Mouse (Mus musculus) megakaryocyte-erythroid progenitor cell, adult 5-6 weeks (primary cell): ENCODE data around the gene H3f3b. TPM values are rescaled to one million over a fixed set of nuclear protein-coding genes. Genes with fewer than 3 reads are reported as not detected.

Experiments
- total RNA-seq, 2 experiments: library from RNA; stranded (forward) in 1 of 2; stranded (reverse) in 1 of 2; fragments of 200-1000, 215-1000 nt in 1 of 2; fragments of >200 nt in 1 of 2; fragmentation: Nextera tagmentation in 1 of 2; gene quantifications; 2 replicates each; pipeline ENCODE4 v1.2.3; 2014 to 2017

H3f3b gene
- total RNA-seq, 2 experiments from 2014 or later: 607 to 709 TPM

Other genes with a start within 250 kb of the H3f3b start
- gene Caskin2, start 214.3 kb downstream of the H3f3b start, total RNA-seq (2014; fragmentation: Nextera tagmentation): 9.5 and 9.8 TPM in 2 replicates
- 1.4 and 3.7 TPM in 2 replicates for gene Caskin2, start 214.3 kb downstream of the H3f3b start, total RNA-seq (2017)
- gene Tsen54, start 213.2 kb downstream of the H3f3b start, total RNA-seq (2014; fragmentation: Nextera tagmentation): 20.4 and 32.6 TPM in 2 replicates
- 16.8 and 17.1 TPM in 2 replicates for gene Tsen54, start 213.2 kb downstream of the H3f3b start, total RNA-seq (2017)
- gene Llgl2, start 203.9 kb downstream of the H3f3b start, total RNA-seq (2014; fragmentation: Nextera tagmentation): 8.9 and 12.7 TPM in 2 replicates
- 4.0 and 8.0 TPM in 2 replicates for gene Llgl2, start 203.9 kb downstream of the H3f3b start, total RNA-seq (2017)
- 0.11 TPM in 1 of 2 replicates, not detected in the other for gene Myo15b, start 169.6 kb downstream of the H3f3b start, total RNA-seq (2014; fragmentation: Nextera tagmentation)
- gene Myo15b, start 169.6 kb downstream of the H3f3b start, total RNA-seq (2017): 0.69 TPM in 1 of 2 replicates, not detected in the other
- 40.3 and 83.8 TPM in 2 replicates for gene Smim5, start 128.0 kb downstream of the H3f3b start, total RNA-seq (2014; fragmentation: Nextera tagmentation)
- gene Smim5, start 128.0 kb downstream of the H3f3b start, total RNA-seq (2017): 24.6 and 29.4 TPM in 2 replicates
- gene Smim6, start 115.9 kb downstream of the H3f3b start, total RNA-seq (2014; fragmentation: Nextera tagmentation): 2.0 and 5.2 TPM in 2 replicates
- gene Smim6, start 115.9 kb downstream of the H3f3b start, total RNA-seq (2017): not detected in 2 replicates
- gene Sap30bp, start 94.7 kb downstream of the H3f3b start, total RNA-seq (2014; fragmentation: Nextera tagmentation): 20.8 and 33.2 TPM in 2 replicates
- 251 and 314 TPM in 2 replicates for gene Sap30bp, start 94.7 kb downstream of the H3f3b start, total RNA-seq (2017)
- gene Recql5, start 94.5 kb downstream of the H3f3b start, total RNA-seq (2014; fragmentation: Nextera tagmentation): 19.7 and 22.7 TPM in 2 replicates
- gene Recql5, start 94.5 kb downstream of the H3f3b start, total RNA-seq (2017): 17.0 and 21.0 TPM in 2 replicates
- 0.07 and 0.37 TPM in 2 replicates for gene Itgb4, start 53.3 kb downstream of the H3f3b start, total RNA-seq (2014; fragmentation: Nextera tagmentation)
- gene Itgb4, start 53.3 kb downstream of the H3f3b start, total RNA-seq (2017): 0.65 TPM in 1 of 2 replicates, not detected in the other
- gene Galk1, start 15.2 kb downstream of the H3f3b start, total RNA-seq (2014; fragmentation: Nextera tagmentation): 31.7 and 35.1 TPM in 2 replicates
- 29.7 and 39.5 TPM in 2 replicates for gene Galk1, start 15.2 kb downstream of the H3f3b start, total RNA-seq (2017)
- gene Unk, start 2.4 kb upstream of the H3f3b start, total RNA-seq (2014; fragmentation: Nextera tagmentation): 27.0 and 53.0 TPM in 2 replicates
- gene Unk, start 2.4 kb upstream of the H3f3b start, total RNA-seq (2017): 11.0 and 12.0 TPM in 2 replicates
- gene Unc13d, start 50.0 kb upstream of the H3f3b start, total RNA-seq (2014; fragmentation: Nextera tagmentation): 47.1 and 58.7 TPM in 2 replicates
- gene Unc13d, start 50.0 kb upstream of the H3f3b start, total RNA-seq (2017): 24.8 and 36.3 TPM in 2 replicates
- gene Wbp2, start 59.0 kb upstream of the H3f3b start, total RNA-seq (2014; fragmentation: Nextera tagmentation): 57.6 and 94.8 TPM in 2 replicates
- 21.2 and 23.9 TPM in 2 replicates for gene Wbp2, start 59.0 kb upstream of the H3f3b start, total RNA-seq (2017)
- 8.7 and 12.2 TPM in 2 replicates for gene Trim47, start 99.2 kb upstream of the H3f3b start, total RNA-seq (2014; fragmentation: Nextera tagmentation)
- gene Trim47, start 99.2 kb upstream of the H3f3b start, total RNA-seq (2017): 2.3 and 6.5 TPM in 2 replicates
- 17.4 and 20.5 TPM in 2 replicates for gene Trim65, start 103.2 kb upstream of the H3f3b start, total RNA-seq (2014; fragmentation: Nextera tagmentation)
- gene Trim65, start 103.2 kb upstream of the H3f3b start, total RNA-seq (2017): 8.2 and 8.3 TPM in 2 replicates
- gene Mrpl38, start 110.9 kb upstream of the H3f3b start, total RNA-seq (2014; fragmentation: Nextera tagmentation): 79.8 and 89.1 TPM in 2 replicates
- 39.6 and 49.6 TPM in 2 replicates for gene Mrpl38, start 110.9 kb upstream of the H3f3b start, total RNA-seq (2017)
- 27.2 and 30.0 TPM in 2 replicates for gene Fbf1, start 140.2 kb upstream of the H3f3b start, total RNA-seq (2014; fragmentation: Nextera tagmentation)
- 21.6 and 32.0 TPM in 2 replicates for gene Fbf1, start 140.2 kb upstream of the H3f3b start, total RNA-seq (2017)
- gene Ten1, start 170.9 kb upstream of the H3f3b start, total RNA-seq (2014; fragmentation: Nextera tagmentation): 82.7 and 85.5 TPM in 2 replicates
- gene Ten1, start 170.9 kb upstream of the H3f3b start, total RNA-seq (2017): 28.1 and 28.8 TPM in 2 replicates
- gene Acox1, start 171.1 kb upstream of the H3f3b start, total RNA-seq (2014; fragmentation: Nextera tagmentation): 18.2 and 21.3 TPM in 2 replicates
- gene Acox1, start 171.1 kb upstream of the H3f3b start, total RNA-seq (2017): 19.9 and 27.1 TPM in 2 replicates
- gene Evpl, start 210.1 kb upstream of the H3f3b start, total RNA-seq (2014; fragmentation: Nextera tagmentation): 0.32 TPM in 1 of 2 replicates, not detected in the other
- gene Evpl, start 210.1 kb upstream of the H3f3b start, total RNA-seq (2017): 0.69 and 0.80 TPM in 2 replicates
- gene Srp68, start 246.3 kb upstream of the H3f3b start, total RNA-seq (2014; fragmentation: Nextera tagmentation): 68.2 and 80.6 TPM in 2 replicates
- gene Srp68, start 246.3 kb upstream of the H3f3b start, total RNA-seq (2017): 43.9 and 64.9 TPM in 2 replicates